Mouse (Mus musculus): Measurements from ENCODE around the gene Bcl2l11. TPM values are rescaled to one million over a fixed set of nuclear protein-coding genes. Genes with fewer than 3 reads are reported as not detected.

Bcl2l11 gene
- polyA plus RNA-seq, 1 experiment from 2014 or later: 15.3 TPM

GRCm38 (mm10) chr2:128128532-128128931 lies 2.7 kb downstream of the Bcl2l11 start:
- Histone ChIP-seq H3K4me1 (replicated peaks; ENCODE audit: control insufficient read depth, insufficient read depth, low read length) (peaks cover 16% of the 10 kb centered on the region), H3K9me3 (ENCODE audit: control insufficient read depth, low read length) (no peaks in the 10 kb centered on the region), H3K4me3 (ENCODE audit: low read depth, low read length) (peak overlapping the region; percentile 85), H3K4me2 (peak overlapping the region; percentile 99), H3K9ac (ENCODE audit: low read depth, low read length) (peak overlapping the region; percentile 37), H3K36me3 (ENCODE audit: control insufficient read depth, insufficient read depth, low read length) (peaks cover 8% of the 10 kb centered on the region; the same call in 1 of the 2 replicates), H3K27me3 (replicated peaks; ENCODE audit: control insufficient read depth, insufficient read depth, low read length) (peaks cover 19% of the 10 kb centered on the region), H3K27ac (ENCODE audit: low read depth, low read length) (no peak overlapping the region)
- 57% methylated on average over 10 of the region's 10 CpGs for WGBS
- ATAC-seq (replicated peaks; ENCODE audit: low FRiP score) (no peak), DNase-seq (ENCODE audit: low spot score) (no peak)

GRCm38 (mm10) chr2:128131503-128131902 lies 5.7 kb downstream of the Bcl2l11 start:
- peaks cover 14% of the 10 kb centered on the region for H3K36me3 ChIP-seq (ENCODE audit: control insufficient read depth, insufficient read depth, low read length)
- DNase-seq (ENCODE audit: low spot score): no peak
- H3K9me3 ChIP-seq (ENCODE audit: control insufficient read depth, low read length): no peaks in the 10 kb centered on the region
- no peak overlapping the region for H3K4me2 ChIP-seq
- no peak for ATAC-seq (replicated peaks; ENCODE audit: low FRiP score)
- H3K27ac ChIP-seq (ENCODE audit: low read depth, low read length): no peak overlapping the region
- whole genome bisulfite sequencing: 88% methylated on average over 11 of the region's 11 CpGs
- 0 out of 2 replicates have a peak, but pooled peaks cover 2% of the 10 kb centered on the region for H3K27me3 ChIP-seq (replicated peaks; ENCODE audit: control insufficient read depth, insufficient read depth, low read length)
- peaks cover 7% of the 10 kb centered on the region; the same call in 1 of the 2 replicates for H3K4me1 ChIP-seq (replicated peaks; ENCODE audit: control insufficient read depth, insufficient read depth, low read length)
- H3K4me3 ChIP-seq (ENCODE audit: low read depth, low read length): no peak overlapping the region
- H3K9ac ChIP-seq (ENCODE audit: low read depth, low read length): no peak overlapping the region

GRCm38 (mm10) chr2:128132635-128133034 lies 6.8 kb downstream of the Bcl2l11 start:
- WGBS: 74% methylated on average over 5 of the region's 5 CpGs
- H3K9me3 ChIP-seq (ENCODE audit: control insufficient read depth, low read length): no peaks in the 10 kb centered on the region
- ATAC-seq (replicated peaks; ENCODE audit: low FRiP score): no peak
- no peak overlapping the region for H3K27ac ChIP-seq (ENCODE audit: low read depth, low read length)
- H3K36me3 ChIP-seq (ENCODE audit: control insufficient read depth, insufficient read depth, low read length): peaks cover 17% of the 10 kb centered on the region
- peaks cover 9% of the 10 kb centered on the region; the same call in 1 of the 2 replicates for H3K4me1 ChIP-seq (replicated peaks; ENCODE audit: control insufficient read depth, insufficient read depth, low read length)
- 0 out of 2 replicates have a peak, but pooled peaks cover 2% of the 10 kb centered on the region for H3K27me3 ChIP-seq (replicated peaks; ENCODE audit: control insufficient read depth, insufficient read depth, low read length)
- no peak overlapping the region for H3K9ac ChIP-seq (ENCODE audit: low read depth, low read length)
- H3K4me2 ChIP-seq: no peak overlapping the region
- no peak overlapping the region for H3K4me3 ChIP-seq (ENCODE audit: low read depth, low read length)
- DNase-seq (ENCODE audit: low spot score): no peak

DNA sequence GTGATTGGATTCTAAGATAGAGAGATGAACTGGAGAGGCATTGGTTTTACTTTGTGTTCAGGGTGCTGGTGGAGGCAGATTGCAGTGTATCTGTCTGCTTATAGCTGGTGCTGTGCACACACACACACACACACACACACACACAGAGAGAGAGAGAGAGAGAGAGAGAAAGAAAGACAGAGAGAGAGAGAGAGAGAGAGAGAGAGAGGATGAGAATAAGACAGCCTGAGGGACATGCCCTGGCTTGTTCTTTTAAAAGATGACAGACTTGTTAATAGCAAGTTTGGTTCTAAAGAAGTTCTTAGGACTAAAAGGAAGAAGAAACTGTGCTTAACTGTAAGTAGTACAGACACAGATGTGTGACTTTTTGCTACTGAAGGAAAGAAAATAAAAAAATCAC lies 8.0 kb downstream of the Bcl2l11 start:
- Histone ChIP-seq H3K27ac (ENCODE audit: low read depth, low read length) (no peak overlapping the region), H3K36me3 (ENCODE audit: control insufficient read depth, insufficient read depth, low read length) (peaks cover 17% of the 10 kb centered on the region), H3K9me3 (ENCODE audit: control insufficient read depth, low read length) (no peaks in the 10 kb centered on the region), H3K4me3 (ENCODE audit: low read depth, low read length) (no peak overlapping the region), H3K4me2 (no peak overlapping the region), H3K27me3 (replicated peaks; ENCODE audit: control insufficient read depth, insufficient read depth, low read length) (no peaks in the 10 kb centered on the region), H3K4me1 (replicated peaks; ENCODE audit: control insufficient read depth, insufficient read depth, low read length) (0 out of 2 replicates have a peak, but pooled peaks cover 2% of the 10 kb centered on the region), H3K9ac (ENCODE audit: low read depth, low read length) (no peak overlapping the region)
- no peak for DNase-seq (ENCODE audit: low spot score)
- ATAC-seq (replicated peaks; ENCODE audit: low FRiP score): no peak

DNA sequence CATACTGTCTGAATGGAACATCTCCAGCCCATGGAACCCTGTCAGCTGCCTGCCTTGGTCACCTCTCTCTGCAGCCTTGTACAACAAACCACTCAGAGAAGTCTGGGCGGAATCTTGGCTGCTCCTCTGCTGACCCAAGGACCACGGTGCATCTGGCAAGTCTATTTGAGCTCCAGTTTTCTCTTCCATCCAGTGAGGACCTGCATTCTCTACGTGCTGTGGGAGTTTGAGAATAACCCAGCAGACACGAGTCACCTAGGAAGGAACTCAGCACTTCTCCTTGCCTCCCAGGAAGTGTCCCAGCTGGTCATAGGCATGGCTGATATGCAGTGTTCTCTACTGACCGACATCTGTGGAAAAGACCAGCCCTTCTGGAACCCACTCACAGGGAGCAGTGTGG lies 8.6 kb downstream of the Bcl2l11 start:
- peaks cover 15% of the 10 kb centered on the region for H3K36me3 ChIP-seq (ENCODE audit: control insufficient read depth, insufficient read depth, low read length)
- H3K4me3 ChIP-seq (ENCODE audit: low read depth, low read length): no peak overlapping the region
- DNase-seq (ENCODE audit: low spot score) (no peak), ATAC-seq (replicated peaks; ENCODE audit: low FRiP score) (no peak)
- no peaks in the 10 kb centered on the region for H3K9me3 ChIP-seq (ENCODE audit: control insufficient read depth, low read length)
- H3K27me3 ChIP-seq (replicated peaks; ENCODE audit: control insufficient read depth, insufficient read depth, low read length): no peaks in the 10 kb centered on the region
- H3K27ac ChIP-seq (ENCODE audit: low read depth, low read length): no peak overlapping the region
- 81% methylated on average over 5 of the region's 5 CpGs for WGBS
- H3K4me1 ChIP-seq (replicated peaks; ENCODE audit: control insufficient read depth, insufficient read depth, low read length): 0 out of 2 replicates have a peak, but pooled peaks cover 2% of the 10 kb centered on the region
- H3K9ac ChIP-seq (ENCODE audit: low read depth, low read length): no peak overlapping the region
- no peak overlapping the region for H3K4me2 ChIP-seq

DNA sequence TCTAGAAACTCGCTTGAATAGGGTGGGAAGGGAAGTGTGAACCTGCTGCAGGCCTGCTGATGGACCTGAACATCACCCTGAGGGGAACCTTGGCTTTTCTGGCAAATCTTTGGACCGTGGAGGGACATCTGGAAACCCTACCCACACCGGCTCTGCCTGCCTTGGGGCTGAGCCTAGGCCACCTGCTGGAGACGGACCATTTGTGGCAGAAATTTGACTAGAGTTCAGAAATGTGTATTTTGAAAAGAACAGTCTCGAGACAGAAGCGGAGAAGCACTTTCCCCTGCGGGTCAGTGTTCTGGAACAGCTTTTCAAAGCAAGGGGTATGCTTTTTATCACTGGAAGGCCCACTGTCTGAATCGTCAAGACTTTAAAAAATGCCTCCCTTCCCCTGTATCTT lies 9.1 kb downstream of the Bcl2l11 start:
- H3K36me3 ChIP-seq (ENCODE audit: control insufficient read depth, insufficient read depth, low read length): peaks cover 14% of the 10 kb centered on the region
- 84% methylated on average over 8 of the region's 8 CpGs for WGBS
- no peak for DNase-seq (ENCODE audit: low spot score)

GRCm38 (mm10) chr2:128136769-128137433 lies 11.1 kb downstream of the Bcl2l11 start:
- WGBS: 83% methylated on average over 16 of the region's 16 CpGs
- no peak overlapping the region for H3K27ac ChIP-seq (ENCODE audit: low read depth, low read length)

More for the DNA sequence above, 9.1 kb downstream of the Bcl2l11 start:
- Histone ChIP-seq H3K27ac (ENCODE audit: low read depth, low read length) (no peak overlapping the region), H3K27me3 (replicated peaks; ENCODE audit: control insufficient read depth, insufficient read depth, low read length) (no peaks in the 10 kb centered on the region), H3K4me3 (ENCODE audit: low read depth, low read length) (no peak overlapping the region), H3K4me1 (replicated peaks; ENCODE audit: control insufficient read depth, insufficient read depth, low read length) (0 out of 2 replicates have a peak, but pooled peaks cover 2% of the 10 kb centered on the region), H3K9ac (ENCODE audit: low read depth, low read length) (no peak overlapping the region), H3K4me2 (no peak overlapping the region), H3K9me3 (ENCODE audit: control insufficient read depth, low read length) (no peaks in the 10 kb centered on the region)
- ATAC-seq (replicated peaks; ENCODE audit: low FRiP score): no peak

GRCm38 (mm10) chr2:128137480-128138276 lies 11.8 kb downstream of the Bcl2l11 start:
- Histone ChIP-seq H3K27ac (ENCODE audit: low read depth, low read length) (no peak overlapping the region), H3K4me2 (no peak overlapping the region), H3K9me3 (ENCODE audit: control insufficient read depth, low read length) (no peaks in the 10 kb centered on the region), H3K27me3 (replicated peaks; ENCODE audit: control insufficient read depth, insufficient read depth, low read length) (no peaks in the 10 kb centered on the region), H3K4me3 (ENCODE audit: low read depth, low read length) (no peak overlapping the region), H3K9ac (ENCODE audit: low read depth, low read length) (no peak overlapping the region), H3K36me3 (ENCODE audit: control insufficient read depth, insufficient read depth, low read length) (peaks cover 9% of the 10 kb centered on the region; the same call in 1 of the 2 replicates), H3K4me1 (replicated peaks; ENCODE audit: control insufficient read depth, insufficient read depth, low read length) (0 out of 2 replicates have a peak, but pooled peaks cover 2% of the 10 kb centered on the region)
- no peak for ATAC-seq (replicated peaks; ENCODE audit: low FRiP score)
- no peak for DNase-seq (ENCODE audit: low spot score)
- 90% methylated on average over 22 of the region's 22 CpGs for WGBS

More at GRCm38 (mm10) chr2:128136769-128137433, 11.1 kb downstream of the Bcl2l11 start:
- no peak overlapping the region for H3K9ac ChIP-seq (ENCODE audit: low read depth, low read length)
- no peak for DNase-seq (ENCODE audit: low spot score)
- peaks cover 9% of the 10 kb centered on the region; the same call in 1 of the 2 replicates for H3K36me3 ChIP-seq (ENCODE audit: control insufficient read depth, insufficient read depth, low read length)
- no peaks in the 10 kb centered on the region for H3K27me3 ChIP-seq (replicated peaks; ENCODE audit: control insufficient read depth, insufficient read depth, low read length)
- H3K9me3 ChIP-seq (ENCODE audit: control insufficient read depth, low read length): no peaks in the 10 kb centered on the region
- ATAC-seq (replicated peaks; ENCODE audit: low FRiP score): no peak
- no peak overlapping the region for H3K4me3 ChIP-seq (ENCODE audit: low read depth, low read length)
- 0 out of 2 replicates have a peak, but pooled peaks cover 2% of the 10 kb centered on the region for H3K4me1 ChIP-seq (replicated peaks; ENCODE audit: control insufficient read depth, insufficient read depth, low read length)
- H3K4me2 ChIP-seq: no peak overlapping the region

Measured in liver, embryonic 11.5 days (tissue).